Mouse (Mus musculus) midbrain, embryonic 16.5 days (tissue): ENCODE measurements around the gene Rhox2h. TPM values are rescaled to one million over a fixed set of nuclear protein-coding genes. Genes with fewer than 3 reads are reported as not detected.

Experiments
- polyA plus RNA-seq: library from polyadenylated mRNA; unstranded; fragments of >200 nt; fragmentation: Nextera tagmentation; extraction: Ambion mirVana; gene quantifications from 2 replicates; pipeline ENCODE4 v1.2.1, GENCODE M21; 2015

Gene Rhox2h
- polyA plus RNA-seq, 1 experiment from 2014 or later, result not detected

Other genes starting within 250 kb of the Rhox2h start
- gene Rhox4b, start 240.8 kb downstream of the Rhox2h start, polyA plus RNA-seq, result not detected in 2 replicates
- not detected in 2 replicates for gene Rhox2c, start 219.6 kb downstream of the Rhox2h start, polyA plus RNA-seq
- not detected in 2 replicates for gene Rhox3c, start 214.7 kb downstream of the Rhox2h start, polyA plus RNA-seq
- not detected in 2 replicates for gene Rhox4c, start 192.9 kb downstream of the Rhox2h start, polyA plus RNA-seq
- gene Rhox2d, start 179.8 kb downstream of the Rhox2h start, polyA plus RNA-seq, result not detected in 2 replicates
- gene Rhox4d, start 158.9 kb downstream of the Rhox2h start, polyA plus RNA-seq, result not detected in 2 replicates
- gene Rhox2e, start 142.8 kb downstream of the Rhox2h start, polyA plus RNA-seq, result not detected in 2 replicates
- not detected in 2 replicates for gene Rhox3e, start 131.3 kb downstream of the Rhox2h start, polyA plus RNA-seq
- gene Rhox4e, start 115.9 kb downstream of the Rhox2h start, polyA plus RNA-seq, result not detected in 2 replicates
- gene Rhox2f, start 101.9 kb downstream of the Rhox2h start, polyA plus RNA-seq, result not detected in 2 replicates
- gene Rhox3f, start 92.3 kb downstream of the Rhox2h start, polyA plus RNA-seq, result not detected in 2 replicates
- gene Rhox4f, start 65.6 kb downstream of the Rhox2h start, polyA plus RNA-seq, result not detected in 2 replicates
- gene Rhox3g, start 44.7 kb downstream of the Rhox2h start, polyA plus RNA-seq, result not detected in 2 replicates
- not detected in 2 replicates for gene Rhox2g, start 29.8 kb downstream of the Rhox2h start, polyA plus RNA-seq
- not detected in 2 replicates for gene Rhox4g, start 21.9 kb downstream of the Rhox2h start, polyA plus RNA-seq
- not detected in 2 replicates for gene Rhox3h, start 4.5 kb downstream of the Rhox2h start, polyA plus RNA-seq
- gene Rhox5, start 131.6 kb upstream of the Rhox2h start, polyA plus RNA-seq, result 0.36 and 0.62 TPM in 2 replicates
- not detected in 2 replicates for gene Rhox6, start 153.6 kb upstream of the Rhox2h start, polyA plus RNA-seq
- gene Rhox7a, start 158.4 kb upstream of the Rhox2h start, polyA plus RNA-seq, result not detected in 2 replicates
- gene Rhox8, start 205.7 kb upstream of the Rhox2h start, polyA plus RNA-seq, result not detected in 2 replicates
- not detected in 2 replicates for gene Rhox7b, start 224.0 kb upstream of the Rhox2h start, polyA plus RNA-seq
- not detected in 2 replicates for gene Rhox9, start 228.5 kb upstream of the Rhox2h start, polyA plus RNA-seq